In genomic region chr2:34668440-34669191, GRCm38 (mm10) we compare ENCODE assay signal across 10 mouse cellular contexts.
DNase-seq lines count a peak whose midpoint lies in the region; ATAC-seq and TF ChIP-seq lines count a peak whose summit lies in the region.
"Had no signal": no experiment of that assay in that cellular context is flagged by ENCODE, and none has a peak within 500 bp of the region (broad histone marks: within the 10 kb centered on the region; RNA-seq: fewer than 3 reads in every experiment).

No protein-coding gene starts in this region.

- no peak for TF ChIP-seq CTCF in testis, adult 2 months (IDR thresholded peaks at IDR 0.05; ENCODE audit: control insufficient read depth, insufficient read depth, insufficient replicate concordance, low read depth, low read length)
- TF ChIP-seq CTCF in layer of hippocampus, adult 2 months (conservative IDR thresholded peaks at IDR 0.05) = no peak
- no peak for TF ChIP-seq CTCF in liver, postnatal 0 days (IDR thresholded peaks at IDR 0.05; ENCODE audit: low read depth)

- no peaks in the 10 kb centered on the region for H3K27me3 ChIP-seq in forebrain, embryonic 13.5 days
- no peaks in the 10 kb centered on the region for H3K27me3 ChIP-seq in forebrain, embryonic 11.5 days (ENCODE audit: control insufficient read depth, insufficient read depth, low read length)
- H3K27me3 ChIP-seq in testis, adult 2 months (ENCODE audit: control insufficient read depth, insufficient read depth, low read length) = no peaks in the 10 kb centered on the region
- peaks cover 15% of the 10 kb centered on the region for H3K27me3 ChIP-seq in liver, embryonic 11.5 days (replicated peaks; ENCODE audit: control insufficient read depth, insufficient read depth, low read length)
- no peaks in the 10 kb centered on the region for H3K27me3 ChIP-seq in liver, postnatal 0 days (ENCODE audit: insufficient read depth, low read length)

- ATAC-seq in forebrain, embryonic 13.5 days = peak; percentile 28
- ATAC-seq in forebrain, embryonic 11.5 days (replicated peaks; ENCODE audit: low FRiP score) = no peak
- ATAC-seq in liver, embryonic 11.5 days (replicated peaks; ENCODE audit: low FRiP score) = no peak
- ATAC-seq in liver, postnatal 0 days = no peak

- peaks cover 18% of the 10 kb centered on the region for H3K4me1 ChIP-seq in forebrain, embryonic 13.5 days
- H3K4me1 ChIP-seq in forebrain, embryonic 11.5 days (replicated peaks; ENCODE audit: control insufficient read depth, insufficient read depth, low read length) = no peaks in the 10 kb centered on the region; the same call in 1 of the 2 replicates
- H3K4me1 ChIP-seq in testis, adult 2 months (ENCODE audit: control insufficient read depth, insufficient read depth, low read length) = peaks cover 8% of the 10 kb centered on the region
- H3K4me1 ChIP-seq in liver, embryonic 11.5 days (replicated peaks; ENCODE audit: control insufficient read depth, insufficient read depth, low read length) = peaks cover 5% of the 10 kb centered on the region; the same call in 1 of the 2 replicates
- peaks cover 5% of the 10 kb centered on the region; the same call in 1 of the 2 replicates for H3K4me1 ChIP-seq in liver, postnatal 0 days (ENCODE audit: insufficient read depth)

- DNase-seq in forebrain, embryonic 11.5 days (ENCODE audit: low spot score) = no peak
- DNase-seq in testis, postnatal 10 days (ENCODE audit: low spot score) = no peak
- peak; percentile 30 to 38 for DNase-seq in layer of hippocampus, adult 2 months (ENCODE audit: low spot score in 2 of 2)
- peak; percentile 62 for DNase-seq in thymus, postnatal 14 days
- no peak for DNase-seq in liver, embryonic 11.5 days (ENCODE audit: low spot score)
- DNase-seq in liver, postnatal 0 days = no peak
- DNase-seq: gastrocnemius, postnatal 10 days had no signal

- no peak for TF ChIP-seq POLR2A in testis, adult 2 months (IDR thresholded peaks at IDR 0.05; ENCODE audit: control insufficient read depth, low read depth, low read length)

- peak overlapping the region; percentile 12; the same call in 1 of the 2 replicates for H3K4me2 ChIP-seq in forebrain, embryonic 13.5 days
- no peak overlapping the region for H3K4me2 ChIP-seq in forebrain, embryonic 11.5 days (ENCODE audit: low read depth, low read length, severe bottlenecking)
- H3K4me2 ChIP-seq in liver, embryonic 11.5 days = no peak overlapping the region
- H3K4me2 ChIP-seq in liver, postnatal 0 days (ENCODE audit: low read depth, low read length) = no peak overlapping the region
- H3K4me2 ChIP-seq: lung, embryonic 14.5 days had no signal

- TF ChIP-seq EP300 in liver, postnatal 0 days (IDR thresholded peaks at IDR 0.05; ENCODE audit: low read depth) = no peak

- 0 out of 2 replicates have a peak overlapping the region, but pooled peaks have one; percentile 13 for H3K9ac ChIP-seq in forebrain, embryonic 13.5 days
- no peak overlapping the region for H3K9ac ChIP-seq in forebrain, embryonic 11.5 days (ENCODE audit: low read length)
- no peak overlapping the region for H3K9ac ChIP-seq in liver, embryonic 11.5 days (ENCODE audit: low read depth, low read length)
- no peak overlapping the region for H3K9ac ChIP-seq in liver, postnatal 0 days (replicated peaks)
- H3K9ac ChIP-seq: lung, embryonic 14.5 days had no signal

- H3K4me3 ChIP-seq in forebrain, embryonic 13.5 days = no peak overlapping the region
- H3K4me3 ChIP-seq in forebrain, embryonic 11.5 days (ENCODE audit: low read depth, low read length) = no peak overlapping the region
- peak overlapping the region; percentile 65 for H3K4me3 ChIP-seq in testis, adult 2 months (ENCODE audit: control insufficient read depth, low read depth, low read length)
- H3K4me3 ChIP-seq in layer of hippocampus, adult 2 months = no peak overlapping the region
- no peak overlapping the region for H3K4me3 ChIP-seq in liver, embryonic 11.5 days (ENCODE audit: low read depth, low read length)
- no peak overlapping the region for H3K4me3 ChIP-seq in liver, postnatal 0 days (ENCODE audit: low read depth, low read length)

- H3K36me3 ChIP-seq in forebrain, embryonic 13.5 days (ENCODE audit: poor library complexity, severe bottlenecking) = no peaks in the 10 kb centered on the region
- H3K36me3 ChIP-seq in forebrain, embryonic 11.5 days (ENCODE audit: control insufficient read depth, insufficient read depth, low read length) = no peaks in the 10 kb centered on the region
- no peaks in the 10 kb centered on the region for H3K36me3 ChIP-seq in testis, adult 2 months (ENCODE audit: control insufficient read depth, insufficient read depth, low read length)
- H3K36me3 ChIP-seq in liver, embryonic 11.5 days (ENCODE audit: control insufficient read depth, insufficient read depth, low read length) = no peaks in the 10 kb centered on the region
- 0 out of 2 replicates have a peak, but pooled peaks cover 2% of the 10 kb centered on the region for H3K36me3 ChIP-seq in liver, postnatal 0 days (replicated peaks; ENCODE audit: insufficient read depth, low read length)

- no peak overlapping the region; the same call in 1 of the 2 replicates for H3K27ac ChIP-seq in forebrain, embryonic 13.5 days
- no peak overlapping the region for H3K27ac ChIP-seq in forebrain, embryonic 11.5 days (ENCODE audit: low read depth, low read length)
- H3K27ac ChIP-seq in testis, adult 2 months (ENCODE audit: control insufficient read depth, insufficient read depth, low read depth, low read length) = no peak overlapping the region
- peak overlapping the region; percentile 81 for H3K27ac ChIP-seq in layer of hippocampus, adult 2 months
- H3K27ac ChIP-seq in liver, embryonic 11.5 days (ENCODE audit: low read depth, low read length) = no peak overlapping the region
- H3K27ac ChIP-seq in liver, postnatal 0 days (ENCODE audit: low read depth) = no peak overlapping the region

- 45% methylated on average over 17 of the region's 17 CpGs for WGBS in forebrain, embryonic 13.5 days
- 50% methylated on average over 17 of the region's 17 CpGs for WGBS in forebrain, embryonic 11.5 days
- 45% methylated on average over 17 of the region's 17 CpGs for WGBS in liver, embryonic 11.5 days
- 47% methylated on average over 16 of the region's 17 CpGs for WGBS in liver, postnatal 0 days (ENCODE audit: insufficient replicate concordance)

- no peaks in the 10 kb centered on the region for H3K9me3 ChIP-seq in forebrain, embryonic 13.5 days (replicated peaks)
- no peaks in the 10 kb centered on the region for H3K9me3 ChIP-seq in forebrain, embryonic 11.5 days (ENCODE audit: control insufficient read depth, low read length)
- H3K9me3 ChIP-seq in liver, embryonic 11.5 days (ENCODE audit: control insufficient read depth, low read length) = no peaks in the 10 kb centered on the region
- H3K9me3 ChIP-seq in liver, postnatal 0 days (ENCODE audit: low read length) = no peaks in the 10 kb centered on the region

Comparison
In these comparisons a context has a peak if more than half of its experiments do, and no peak if none do; other contexts are left out.
1. DNase-seq: peak in layer of hippocampus, adult 2 months (2 of 2) and thymus, postnatal 14 days (single experiment); none in forebrain, embryonic 11.5 days (single experiment), testis, postnatal 10 days (single experiment), liver, embryonic 11.5 days (single experiment) and liver, postnatal 0 days (single experiment).